Mouse (Mus musculus): ENCODE data around the gene Cxcr1.

Cxcr1 gene

GRCm38 (mm10) chr1:74194445-74194844 is at the start of gene Cxcr1:
TSS of gene Cxcr1 (minus strand) at chr1:74194631.
- DNase-seq, result no peak

GRCm38 (mm10) chr1:74240832-74241231 is 46.4 kb upstream of the Cxcr1 start:
- no peak for DNase-seq

- peak; percentile 54 for DNase-seq
Measured at GRCm38 (mm10) chr1:74240311-74240710, 45.9 kb upstream of the Cxcr1 start.

- peak; percentile 21 for DNase-seq
Measured at GRCm38 (mm10) chr1:74239618-74240017, 45.2 kb upstream of the Cxcr1 start.

- DNase-seq, result no peak
Measured at GRCm38 (mm10) chr1:74239162-74239561, 44.7 kb upstream of the Cxcr1 start.

GRCm38 (mm10) chr1:74238136-74238535 is 43.7 kb upstream of the Cxcr1 start:
- no peak for DNase-seq

- DNase-seq, result no peak
Measured at GRCm38 (mm10) chr1:74237671-74238070, 43.2 kb upstream of the Cxcr1 start.

GRCm38 (mm10) chr1:74236590-74237317 is 42.3 kb upstream of the Cxcr1 start:
- DNase-seq, result no peak

- DNase-seq, result peak; percentile 96
Measured at GRCm38 (mm10) chr1:74235938-74236589, 41.6 kb upstream of the Cxcr1 start, which contains the start of gene Arpc2. TSS of gene Arpc2 (plus strand) at chr1:74236084.

GRCm38 (mm10) chr1:74230992-74231391 is 36.6 kb upstream of the Cxcr1 start:
- DNase-seq, result no peak

- DNase-seq, result no peak
Measured at GRCm38 (mm10) chr1:74229942-74230341, 35.5 kb upstream of the Cxcr1 start.

GRCm38 (mm10) chr1:74227317-74227716 is 32.9 kb upstream of the Cxcr1 start:
- peak; percentile 38 for DNase-seq

GRCm38 (mm10) chr1:74219922-74220321 is 25.5 kb upstream of the Cxcr1 start:
- DNase-seq, result no peak

GRCm38 (mm10) chr1:74208941-74209340 is 14.5 kb upstream of the Cxcr1 start:
- no peak for DNase-seq

- DNase-seq, result peak; percentile 43
Measured at GRCm38 (mm10) chr1:74207906-74208305, 13.5 kb upstream of the Cxcr1 start.

- DNase-seq, result no peak
Measured at GRCm38 (mm10) chr1:74206642-74207041, 12.2 kb upstream of the Cxcr1 start.

GRCm38 (mm10) chr1:74205881-74206280 is 11.4 kb upstream of the Cxcr1 start:
- DNase-seq, result no peak

- no peak for DNase-seq
Measured at GRCm38 (mm10) chr1:74203457-74203856, 9.0 kb upstream of the Cxcr1 start.

- DNase-seq, result no peak
Measured at GRCm38 (mm10) chr1:74201048-74201844, 6.8 kb upstream of the Cxcr1 start.

GRCm38 (mm10) chr1:74199046-74199445 is 4.6 kb upstream of the Cxcr1 start:
- no peak for DNase-seq

GRCm38 (mm10) chr1:74197726-74198470 is 3.5 kb upstream of the Cxcr1 start:
- no peak for DNase-seq

- DNase-seq, result no peak
Measured at GRCm38 (mm10) chr1:74196621-74197419, 2.4 kb upstream of the Cxcr1 start.

Measured in right cerebral cortex, postnatal 14 days (tissue).